Mouse (Mus musculus): ENCODE measurements around the gene Zfp646. TPM values are rescaled to one million over a fixed set of nuclear protein-coding genes. Genes with fewer than 3 reads are reported as not detected.
"Not testable (repeated sequence)": the region's sequence is repeated elsewhere in the genome, so short reads cannot be mapped to it uniquely, and the experiment has no call there.

Zfp646 gene
- polyA plus RNA-seq, 1 experiment: 61.3 TPM

DNA sequence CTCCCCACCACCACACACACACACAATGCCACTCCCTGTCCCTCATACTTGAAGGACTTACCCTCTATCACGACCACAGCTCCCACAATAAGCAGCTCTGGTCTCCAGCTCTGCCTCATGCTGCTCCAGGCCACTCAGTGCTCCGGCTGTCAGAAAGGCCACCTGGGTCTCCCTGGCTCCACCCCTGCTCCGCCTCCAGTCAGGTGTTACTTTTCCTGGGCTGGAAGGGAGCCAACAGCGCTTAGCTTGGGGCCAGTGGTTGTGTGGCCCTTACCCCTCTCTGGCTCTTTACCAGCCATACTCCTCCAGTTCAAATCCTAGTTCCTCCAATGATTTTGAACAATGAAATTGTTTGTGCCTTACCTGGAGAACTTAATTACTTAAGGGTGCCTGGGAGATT lies 14.8 kb downstream of the Zfp646 start, which contains the start of gene Prss53:
Gene Prss53, minus strand, starts transcription at position 173 of the 400 bp plus-strand sequence.
- H3K4me3 ChIP-seq (ENCODE audit: control insufficient read depth, insufficient read depth, low read length): no peak within 1 kb of the TSS
- H3K27me3 ChIP-seq (ENCODE audit: control insufficient read depth, insufficient read depth, low read length): no peaks in the 10 kb centered on the region
- WGBS: 82% methylated on average over 4 of the region's 4 CpGs
- H3K27ac ChIP-seq (ENCODE audit: control insufficient read depth, insufficient read depth, low read length): no peak within 1 kb of the TSS
- peaks cover 30% of the 10 kb centered on the region for H3K36me3 ChIP-seq (ENCODE audit: control insufficient read depth, insufficient read depth, low read length)
- TF ChIP-seq POLR2A (IDR thresholded peaks at IDR 0.05; ENCODE audit: control insufficient read depth, extremely low read depth, insufficient read depth, low read length, poor library complexity): no peak
- TF ChIP-seq CTCF (IDR thresholded peaks at IDR 0.05; ENCODE audit: borderline replicate concordance, control insufficient read depth, extremely low read depth, insufficient read depth, low read length, poor library complexity): no peak
- peaks cover 6% of the 10 kb centered on the region for H3K4me1 ChIP-seq (replicated peaks; ENCODE audit: control insufficient read depth, insufficient read depth, low read length)
- no peak for DNase-seq

DNA sequence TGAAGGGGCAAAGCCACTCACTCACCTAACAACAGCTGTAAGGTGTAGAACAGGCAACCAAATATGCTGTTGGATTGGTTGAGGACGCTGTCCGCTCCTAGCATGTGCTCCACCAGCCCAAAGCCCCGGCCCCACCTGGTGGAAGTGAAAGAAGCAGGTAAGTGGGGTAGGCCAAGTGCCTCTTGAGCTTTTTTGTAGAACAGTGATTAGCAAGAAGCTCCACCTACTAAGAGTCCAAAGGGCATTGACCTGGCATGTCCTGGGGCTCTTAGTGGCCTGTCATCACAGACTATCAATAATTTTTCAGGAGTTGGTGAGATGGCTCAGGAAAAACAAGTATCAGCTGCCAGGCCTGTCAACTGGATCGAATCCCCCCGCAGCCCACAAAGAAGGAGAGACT lies 18.5 kb downstream of the Zfp646 start:
- H3K4me1 ChIP-seq (replicated peaks; ENCODE audit: control insufficient read depth, insufficient read depth, low read length): peaks cover 21% of the 10 kb centered on the region
- H3K36me3 ChIP-seq (ENCODE audit: control insufficient read depth, insufficient read depth, low read length): 0 out of 2 replicates have a peak, but pooled peaks cover under 1% of the 10 kb centered on the region
- no peak overlapping the region for H3K27ac ChIP-seq (ENCODE audit: control insufficient read depth, insufficient read depth, low read length)
- H3K27me3 ChIP-seq (ENCODE audit: control insufficient read depth, insufficient read depth, low read length): no peaks in the 10 kb centered on the region
- no peak for TF ChIP-seq POLR2A (IDR thresholded peaks at IDR 0.05; ENCODE audit: control insufficient read depth, extremely low read depth, insufficient read depth, low read length, poor library complexity)
- no peak for TF ChIP-seq CTCF (IDR thresholded peaks at IDR 0.05; ENCODE audit: borderline replicate concordance, control insufficient read depth, extremely low read depth, insufficient read depth, low read length, poor library complexity)
- DNase-seq: no peak
- H3K4me3 ChIP-seq (ENCODE audit: control insufficient read depth, insufficient read depth, low read length): no peak overlapping the region
- 92% methylated on average over 5 of the region's 5 CpGs for WGBS

DNA sequence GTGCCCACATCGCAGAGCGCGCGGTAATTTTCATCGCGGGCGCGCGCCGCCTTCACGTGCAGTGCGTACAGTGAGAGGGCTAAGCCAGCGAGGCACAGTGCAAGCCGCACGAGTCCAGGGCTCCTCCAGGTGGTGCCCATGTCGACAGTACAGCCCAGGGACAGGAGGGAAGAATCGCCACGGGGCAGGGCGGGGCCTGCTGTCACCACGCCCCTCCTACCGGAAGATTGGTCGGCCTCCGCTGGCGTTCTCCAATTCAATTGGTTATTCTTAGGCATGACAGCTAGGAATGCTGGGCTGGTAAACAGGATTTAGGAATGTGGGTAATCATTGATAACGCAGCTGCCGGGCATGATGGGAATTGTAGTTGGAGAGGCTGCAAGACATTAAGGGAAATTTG lies 19.4 kb downstream of the Zfp646 start, which contains the start of the genes Gm21974 and Vkorc1:
Gene Gm21974, minus strand, starts transcription at position 13 of the 400 bp plus-strand sequence.
Gene Vkorc1, minus strand, starts transcription at position 176 of the 400 bp plus-strand sequence.
- DNase-seq: peak; percentile 88
- WGBS: under 1% methylated on average over 26 of the region's 26 CpGs
- Histone ChIP-seq H3K27ac (ENCODE audit: control insufficient read depth, insufficient read depth, low read length) (no peak within 1 kb of the TSS), H3K4me3 (ENCODE audit: control insufficient read depth, insufficient read depth, low read length) (peak within 1 kb of the TSS; percentile 49), H3K27me3 (ENCODE audit: control insufficient read depth, insufficient read depth, low read length) (no peaks in the 10 kb centered on the region), H3K36me3 (ENCODE audit: control insufficient read depth, insufficient read depth, low read length) (no peaks in the 10 kb centered on the region), H3K4me1 (replicated peaks; ENCODE audit: control insufficient read depth, insufficient read depth, low read length) (peaks cover 28% of the 10 kb centered on the region)
- TF ChIP-seq POLR2A (IDR thresholded peaks at IDR 0.05; ENCODE audit: control insufficient read depth, extremely low read depth, insufficient read depth, low read length, poor library complexity): 0 out of 2 replicates have a peak, but pooled peaks have one; percentile 29
- TF ChIP-seq CTCF (IDR thresholded peaks at IDR 0.05; ENCODE audit: borderline replicate concordance, control insufficient read depth, extremely low read depth, insufficient read depth, low read length, poor library complexity): peak; percentile 58; the same call in 1 of the 2 replicates

DNA sequence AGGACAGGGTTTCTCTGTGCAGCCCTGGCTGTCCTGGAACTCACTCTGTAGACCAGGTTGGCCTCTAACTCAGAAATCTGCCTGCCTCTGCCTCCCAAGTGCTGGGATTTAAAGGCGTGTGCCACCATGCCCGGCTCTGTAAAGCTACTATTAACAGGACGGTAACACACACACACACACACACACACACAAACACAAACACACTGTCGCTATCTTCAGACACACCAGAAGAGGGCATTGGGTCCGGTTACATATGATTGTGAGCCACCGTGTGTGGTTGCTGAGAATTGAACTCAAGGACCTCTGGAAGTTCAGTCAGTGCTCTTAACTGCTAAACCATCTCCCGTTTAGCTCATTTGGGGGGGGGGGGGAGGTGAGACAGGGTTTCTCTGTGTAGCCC lies 19.9 kb downstream of the Zfp646 start:
- not testable (repeated sequence) for H3K27ac ChIP-seq (ENCODE audit: control insufficient read depth, insufficient read depth, low read length); H3K36me3 ChIP-seq (ENCODE audit: control insufficient read depth, insufficient read depth, low read length); H3K4me3 ChIP-seq (ENCODE audit: control insufficient read depth, insufficient read depth, low read length); H3K27me3 ChIP-seq (ENCODE audit: control insufficient read depth, insufficient read depth, low read length); DNase-seq
- H3K4me1 ChIP-seq (replicated peaks; ENCODE audit: control insufficient read depth, insufficient read depth, low read length): peaks cover 28% of the 10 kb centered on the region
- 70% methylated on average over 7 of the region's 7 CpGs for WGBS

DNA sequence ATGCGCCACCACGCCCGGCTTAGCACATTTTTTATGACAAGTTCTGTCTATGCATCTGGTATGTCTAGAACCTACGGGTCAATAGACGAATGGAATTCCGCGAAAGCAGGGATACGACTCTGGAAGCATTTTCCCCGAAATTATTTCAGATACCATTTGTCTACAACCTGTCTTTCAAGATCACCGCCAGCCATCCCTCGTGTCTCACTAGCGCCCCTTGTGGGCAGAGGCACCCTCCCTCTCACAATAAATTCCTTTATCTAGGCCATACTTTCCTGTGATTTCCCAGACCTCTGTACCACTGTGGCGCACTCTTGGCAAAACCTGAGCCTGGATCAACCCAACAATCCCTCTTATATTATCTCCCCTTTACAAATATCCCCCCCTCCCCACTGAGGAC lies 20.4 kb downstream of the Zfp646 start:
- DNase-seq: peak; percentile 67
- no peak for TF ChIP-seq POLR2A (IDR thresholded peaks at IDR 0.05; ENCODE audit: control insufficient read depth, extremely low read depth, insufficient read depth, low read length, poor library complexity)
- peak; percentile 42; the same call in 1 of the 2 replicates for TF ChIP-seq CTCF (IDR thresholded peaks at IDR 0.05; ENCODE audit: borderline replicate concordance, control insufficient read depth, extremely low read depth, insufficient read depth, low read length, poor library complexity)
- 74% methylated on average over 13 of the region's 13 CpGs for WGBS
- Histone ChIP-seq H3K36me3 (ENCODE audit: control insufficient read depth, insufficient read depth, low read length) (no peaks in the 10 kb centered on the region), H3K4me1 (replicated peaks; ENCODE audit: control insufficient read depth, insufficient read depth, low read length) (peaks cover 28% of the 10 kb centered on the region), H3K4me3 (ENCODE audit: control insufficient read depth, insufficient read depth, low read length) (no peak overlapping the region), H3K27ac (ENCODE audit: control insufficient read depth, insufficient read depth, low read length) (no peak overlapping the region), H3K27me3 (ENCODE audit: control insufficient read depth, insufficient read depth, low read length) (no peaks in the 10 kb centered on the region)

DNA sequence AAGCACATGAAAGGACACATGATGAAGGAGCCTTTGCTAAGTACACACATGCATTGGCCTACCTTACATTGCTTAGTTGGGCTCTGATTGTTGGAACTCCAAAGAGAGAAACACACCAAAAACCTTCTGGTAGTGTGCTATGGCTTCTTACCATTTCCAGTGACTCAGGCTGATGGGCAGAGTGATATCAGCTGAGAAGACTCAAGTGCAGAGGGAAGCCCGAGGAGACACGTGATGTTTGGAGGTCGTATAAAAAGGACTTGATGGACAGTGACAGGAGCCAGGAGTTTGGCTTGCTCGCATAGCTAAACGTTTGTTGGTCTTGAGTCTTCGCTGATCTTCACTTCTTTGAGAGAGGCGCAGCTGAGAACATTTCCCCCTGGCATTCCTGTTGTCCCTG lies 21.5 kb downstream of the Zfp646 start:
- DNase-seq: no peak
- Histone ChIP-seq H3K36me3 (ENCODE audit: control insufficient read depth, insufficient read depth, low read length) (no peaks in the 10 kb centered on the region), H3K27ac (ENCODE audit: control insufficient read depth, insufficient read depth, low read length) (no peak overlapping the region), H3K4me3 (ENCODE audit: control insufficient read depth, insufficient read depth, low read length) (no peak overlapping the region), H3K27me3 (ENCODE audit: control insufficient read depth, insufficient read depth, low read length) (no peaks in the 10 kb centered on the region), H3K4me1 (replicated peaks; ENCODE audit: control insufficient read depth, insufficient read depth, low read length) (peaks cover 28% of the 10 kb centered on the region)
- 96% methylated on average over 7 of the region's 7 CpGs for WGBS
- TF ChIP-seq POLR2A (IDR thresholded peaks at IDR 0.05; ENCODE audit: control insufficient read depth, extremely low read depth, insufficient read depth, low read length, poor library complexity) (no peak), CTCF (IDR thresholded peaks at IDR 0.05; ENCODE audit: borderline replicate concordance, control insufficient read depth, extremely low read depth, insufficient read depth, low read length, poor library complexity) (no peak)
